Mouse (Mus musculus): ENCODE measurements around the gene Fam136a. TPM values are rescaled to one million over a fixed set of nuclear protein-coding genes. Genes with fewer than 3 reads are reported as not detected.
"Not testable (repeated sequence)": the region's sequence is repeated elsewhere in the genome, so short reads cannot be mapped to it uniquely, and the experiment has no call there.

Gene Fam136a
- polyA plus RNA-seq, 1 experiment = 30.8 TPM

DNA sequence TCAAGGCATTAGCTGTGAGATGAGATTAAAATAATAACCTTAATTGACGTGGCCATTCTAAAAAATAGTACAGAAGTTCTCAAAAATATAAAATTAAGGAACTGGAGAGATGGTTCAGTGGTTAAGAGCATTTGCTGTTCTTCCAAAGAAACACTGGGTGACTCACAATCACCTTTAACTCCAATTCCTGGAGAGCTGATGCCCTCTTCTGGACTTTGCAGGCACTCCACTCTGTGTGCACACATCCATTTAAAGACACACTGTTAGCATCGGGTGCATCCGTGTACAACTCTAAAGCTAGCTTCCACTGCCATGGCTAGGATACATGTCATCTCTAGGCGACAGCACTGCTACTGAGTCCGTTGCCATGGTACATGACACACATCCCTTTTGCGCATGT is 35.5 kb upstream of the Fam136a start:
- H3K36me3 ChIP-seq (ENCODE audit: control insufficient read depth, insufficient read depth) = no peaks in the 10 kb centered on the region
- H3K27me3 ChIP-seq (ENCODE audit: control insufficient read depth, insufficient read depth, insufficient read length) = no peaks in the 10 kb centered on the region
- no peak for TF ChIP-seq MAX (IDR thresholded peaks at IDR 0.05; ENCODE audit: low read depth)
- TF ChIP-seq CEBPB (IDR thresholded peaks at IDR 0.05; ENCODE audit: insufficient read depth, poor library complexity, severe bottlenecking) = no peak
- TF ChIP-seq SRF (IDR thresholded peaks at IDR 0.05; ENCODE audit: control insufficient read depth, insufficient read length, low read depth) = no peak
- no peak for TF ChIP-seq POLR2AphosphoS2 (IDR thresholded peaks at IDR 0.05; ENCODE audit: insufficient read length, low read depth)
- TF ChIP-seq MYOG (IDR thresholded peaks at IDR 0.05; ENCODE audit: control insufficient read depth in 1 of 3, insufficient read depth in 1 of 3, insufficient read length in 2 of 3, low read depth in 2 of 3) = no peak
- TF ChIP-seq TCF3 (IDR thresholded peaks at IDR 0.05; ENCODE audit: insufficient read length, low read depth) = no peak

DNA sequence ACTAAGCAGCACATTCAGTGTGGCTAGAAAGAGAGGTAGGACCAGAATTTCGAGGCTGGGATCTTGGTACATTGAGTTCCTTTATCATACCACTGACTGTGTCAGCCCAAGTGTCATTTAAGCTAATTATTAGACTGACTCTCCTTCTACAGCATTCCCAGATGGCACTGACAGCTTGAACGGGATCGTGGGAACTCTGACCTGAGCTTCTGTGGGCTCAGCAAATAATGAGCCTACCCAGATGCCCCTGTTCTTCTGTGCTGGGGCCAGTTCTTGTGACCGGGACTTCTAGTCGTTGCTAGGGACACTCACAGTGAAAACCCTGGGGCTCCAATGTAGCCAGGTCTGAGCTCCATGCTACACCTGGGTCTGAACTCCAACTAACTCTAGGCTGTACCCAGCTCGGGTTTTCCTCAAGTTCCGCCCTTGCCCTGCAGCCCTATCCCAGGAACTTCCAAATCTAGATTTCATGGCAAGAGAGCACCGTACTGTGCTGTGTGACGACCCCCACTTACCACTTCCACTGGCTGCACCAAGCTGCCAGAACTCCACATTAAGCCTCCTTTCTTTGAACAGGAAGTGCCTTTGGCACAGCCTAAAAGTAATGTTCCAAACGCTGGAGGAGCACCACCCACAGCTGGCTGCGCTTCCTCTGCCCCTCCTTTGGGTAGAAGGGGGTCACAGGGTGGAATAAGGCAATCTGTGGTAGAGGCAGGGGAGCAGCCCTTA is 30.2 kb upstream of the Fam136a start:
- H3K27me3 ChIP-seq (ENCODE audit: control insufficient read depth, insufficient read depth, insufficient read length) = no peaks in the 10 kb centered on the region
- H3K4me2 ChIP-seq (ENCODE audit: low read depth) = no peak overlapping the region
- TF ChIP-seq POLR2A (IDR thresholded peaks at IDR 0.05; ENCODE audit: insufficient read length, low read depth) (no peak), MYOG (IDR thresholded peaks at IDR 0.05; ENCODE audit: control insufficient read depth in 1 of 3, insufficient read depth in 1 of 3, insufficient read length in 2 of 3, low read depth in 2 of 3) (no peak), TCF12 (IDR thresholded peaks at IDR 0.05; ENCODE audit: insufficient read depth, poor library complexity, severe bottlenecking) (no peak), TCF3 (IDR thresholded peaks at IDR 0.05; ENCODE audit: insufficient read length, low read depth) (no peak), E2F4 (IDR thresholded peaks at IDR 0.05; ENCODE audit: insufficient read depth) (no peak), SRF (IDR thresholded peaks at IDR 0.05; ENCODE audit: control insufficient read depth, insufficient read length, low read depth) (no peak), REST (IDR thresholded peaks at IDR 0.05; ENCODE audit: insufficient read depth, insufficient read length) (no peak), POLR2AphosphoS2 (IDR thresholded peaks at IDR 0.05; ENCODE audit: insufficient read length, low read depth) (no peak), USF1 (IDR thresholded peaks at IDR 0.05; ENCODE audit: low read depth) (no peak), MYOD1 (IDR thresholded peaks at IDR 0.05; ENCODE audit: control insufficient read depth in 1 of 3, insufficient read length in 2 of 3, low read depth in 2 of 3) (no peak), CEBPB (IDR thresholded peaks at IDR 0.05; ENCODE audit: insufficient read depth, poor library complexity, severe bottlenecking) (no peak), MAX (IDR thresholded peaks at IDR 0.05; ENCODE audit: low read depth) (no peak)
- no peak overlapping the region for H3ac ChIP-seq (ENCODE audit: control insufficient read depth, insufficient read length)
- H3K36me3 ChIP-seq (ENCODE audit: control insufficient read depth, insufficient read depth) = no peaks in the 10 kb centered on the region
- no peaks in the 10 kb centered on the region for H3K79me2 ChIP-seq (ENCODE audit: control insufficient read depth, insufficient read depth)
- H3K4me3 ChIP-seq = no peak overlapping the region

More for the DNA sequence above, 35.5 kb upstream of the Fam136a start:
- H3K4me2 ChIP-seq (ENCODE audit: low read depth) = no peak overlapping the region
- no peak overlapping the region for H3ac ChIP-seq (ENCODE audit: control insufficient read depth, insufficient read length)
- H3K4me3 ChIP-seq = no peak overlapping the region
- H3K79me2 ChIP-seq (ENCODE audit: control insufficient read depth, insufficient read depth) = no peaks in the 10 kb centered on the region

DNA sequence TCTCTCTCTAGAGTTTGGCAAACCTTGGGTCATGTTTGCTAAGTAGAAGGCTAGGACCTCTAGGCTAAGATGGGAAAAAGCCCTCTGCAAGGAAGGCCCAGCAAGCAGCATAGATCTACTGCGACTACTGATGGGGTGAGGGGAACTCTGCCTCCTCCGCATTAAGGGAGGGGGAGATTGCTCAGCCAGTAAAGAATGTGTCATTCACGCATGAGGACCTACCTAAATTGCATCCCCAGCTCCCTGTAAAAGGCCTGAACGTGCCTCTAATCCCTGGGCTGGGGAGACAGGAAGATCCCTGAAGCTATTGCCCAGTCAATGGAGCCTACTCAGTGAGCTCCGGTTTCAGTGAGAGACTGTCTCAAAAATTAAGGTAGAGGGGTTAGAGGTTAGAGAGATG is 29.6 kb upstream of the Fam136a start:
- Histone ChIP-seq H3K79me2 (ENCODE audit: control insufficient read depth, insufficient read depth) (no peaks in the 10 kb centered on the region), H3K36me3 (ENCODE audit: control insufficient read depth, insufficient read depth) (no peaks in the 10 kb centered on the region), H3K4me3 (no peak overlapping the region), H3K27me3 (ENCODE audit: control insufficient read depth, insufficient read depth, insufficient read length) (no peaks in the 10 kb centered on the region), H3ac (ENCODE audit: control insufficient read depth, insufficient read length) (no peak overlapping the region), H3K4me2 (ENCODE audit: low read depth) (no peak overlapping the region)
- TF ChIP-seq MAX (IDR thresholded peaks at IDR 0.05; ENCODE audit: low read depth) (no peak), MYOD1 (IDR thresholded peaks at IDR 0.05; ENCODE audit: control insufficient read depth in 1 of 3, insufficient read length in 2 of 3, low read depth in 2 of 3) (no peak), REST (IDR thresholded peaks at IDR 0.05; ENCODE audit: insufficient read depth, insufficient read length) (no peak), POLR2AphosphoS2 (IDR thresholded peaks at IDR 0.05; ENCODE audit: insufficient read length, low read depth) (no peak), E2F4 (IDR thresholded peaks at IDR 0.05; ENCODE audit: insufficient read depth) (no peak), CEBPB (IDR thresholded peaks at IDR 0.05; ENCODE audit: insufficient read depth, poor library complexity, severe bottlenecking) (no peak), POLR2A (IDR thresholded peaks at IDR 0.05; ENCODE audit: insufficient read length, low read depth) (no peak), USF1 (IDR thresholded peaks at IDR 0.05; ENCODE audit: low read depth) (no peak), TCF3 (IDR thresholded peaks at IDR 0.05; ENCODE audit: insufficient read length, low read depth) (no peak), MYOG (IDR thresholded peaks at IDR 0.05; ENCODE audit: control insufficient read depth in 1 of 3, insufficient read depth in 1 of 3, insufficient read length in 2 of 3, low read depth in 2 of 3) (no peak), TCF12 (IDR thresholded peaks at IDR 0.05; ENCODE audit: insufficient read depth, poor library complexity, severe bottlenecking) (no peak), SRF (IDR thresholded peaks at IDR 0.05; ENCODE audit: control insufficient read depth, insufficient read length, low read depth) (no peak)

DNA sequence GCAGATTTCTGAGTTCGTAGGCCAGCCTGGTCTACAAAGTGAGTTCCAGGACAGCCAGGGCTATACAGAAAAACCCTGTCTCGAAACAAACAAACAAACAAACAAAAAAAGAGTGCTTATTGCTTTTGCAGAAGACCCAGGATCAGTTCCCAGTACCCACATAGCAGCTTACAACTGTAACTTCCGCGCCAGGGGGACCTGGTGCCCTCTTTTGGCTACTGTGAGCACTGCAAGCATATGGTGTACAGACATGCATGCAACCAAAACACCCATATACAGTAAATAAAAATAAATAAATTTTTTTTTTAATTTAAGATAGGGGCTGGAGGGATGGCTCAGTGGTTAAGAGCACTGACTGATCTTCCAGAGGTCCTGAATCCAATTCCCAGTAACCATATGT is 29.1 kb upstream of the Fam136a start:
- not testable (repeated sequence) for H3K79me2 ChIP-seq (ENCODE audit: control insufficient read depth, insufficient read depth); H3K4me2 ChIP-seq (ENCODE audit: low read depth); H3K27me3 ChIP-seq (ENCODE audit: control insufficient read depth, insufficient read depth, insufficient read length); H3ac ChIP-seq (ENCODE audit: control insufficient read depth, insufficient read length); H3K36me3 ChIP-seq (ENCODE audit: control insufficient read depth, insufficient read depth); H3K4me3 ChIP-seq

DNA sequence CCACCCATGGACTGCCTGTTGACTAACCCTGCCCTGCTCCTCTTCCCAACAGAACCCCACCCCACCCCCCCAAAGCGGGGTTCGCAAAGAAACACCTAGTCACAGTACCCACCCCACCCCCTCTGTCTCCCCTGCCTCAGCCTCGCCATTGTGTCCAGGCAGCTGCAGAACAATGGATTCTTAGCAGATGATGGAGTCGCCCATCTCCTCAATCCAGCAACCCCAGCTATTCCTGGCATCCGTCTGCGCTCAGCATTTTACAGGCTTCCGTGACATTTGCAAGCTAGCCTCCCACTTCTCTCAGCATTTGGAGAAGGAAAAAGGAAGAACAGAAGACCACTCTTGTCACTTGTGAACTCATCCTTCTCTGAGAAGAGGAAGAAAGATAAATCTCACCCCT is 21.8 kb upstream of the Fam136a start:
- Histone ChIP-seq H3K4me3 (no peak overlapping the region), H3K79me2 (ENCODE audit: control insufficient read depth, insufficient read depth) (no peaks in the 10 kb centered on the region)

More for the DNA sequence above, 21.8 kb upstream of the Fam136a start:
- TF ChIP-seq USF1 (IDR thresholded peaks at IDR 0.05; ENCODE audit: low read depth) = no peak
- no peak for TF ChIP-seq E2F4 (IDR thresholded peaks at IDR 0.05; ENCODE audit: insufficient read depth)
- TF ChIP-seq MYOG (IDR thresholded peaks at IDR 0.05; ENCODE audit: control insufficient read depth in 1 of 3, insufficient read depth in 1 of 3, insufficient read length in 2 of 3, low read depth in 2 of 3) = no peak
- TF ChIP-seq REST (IDR thresholded peaks at IDR 0.05; ENCODE audit: insufficient read depth, insufficient read length) = no peak
- TF ChIP-seq SRF (IDR thresholded peaks at IDR 0.05; ENCODE audit: control insufficient read depth, insufficient read length, low read depth) = no peak
- TF ChIP-seq CEBPB (IDR thresholded peaks at IDR 0.05; ENCODE audit: insufficient read depth, poor library complexity, severe bottlenecking) = no peak
- no peak for TF ChIP-seq MAX (IDR thresholded peaks at IDR 0.05; ENCODE audit: low read depth)
- no peak for TF ChIP-seq TCF12 (IDR thresholded peaks at IDR 0.05; ENCODE audit: insufficient read depth, poor library complexity, severe bottlenecking)
- no peak for TF ChIP-seq POLR2AphosphoS2 (IDR thresholded peaks at IDR 0.05; ENCODE audit: insufficient read length, low read depth)
- TF ChIP-seq TCF3 (IDR thresholded peaks at IDR 0.05; ENCODE audit: insufficient read length, low read depth) = no peak
- TF ChIP-seq MYOD1 (IDR thresholded peaks at IDR 0.05; ENCODE audit: control insufficient read depth in 1 of 3, insufficient read length in 2 of 3, low read depth in 2 of 3) = no peak
- Histone ChIP-seq H3K36me3 (ENCODE audit: control insufficient read depth, insufficient read depth) (no peaks in the 10 kb centered on the region), H3K27me3 (ENCODE audit: control insufficient read depth, insufficient read depth, insufficient read length) (no peaks in the 10 kb centered on the region), H3K4me2 (ENCODE audit: low read depth) (no peak overlapping the region), H3ac (ENCODE audit: control insufficient read depth, insufficient read length) (no peak overlapping the region)

Data from myocyte (in vitro differentiated cells).